In genomic region chr1:191325726-191326232, GRCm38 (mm10) we compare ENCODE assay signal across 8 mouse cellular contexts. TPM values are rescaled to one million over a fixed set of nuclear protein-coding genes. Genes with fewer than 3 reads are reported as not detected.
DNase-seq lines count a peak whose midpoint lies in the region; ATAC-seq lines count a peak whose summit lies in the region.

Gene Tmem206 (plus strand): TSS chr1:191325912.

- DNase-seq in CD4-positive helper T cell, adult 2 months (ENCODE audit: low read depth, low spot score) = peak; percentile 98
- DNase-seq in brain, embryonic 18.5 days (ENCODE audit: low read depth, low spot score) = peak; percentile 91
- peak; percentile 97 for DNase-seq in kidney, postnatal 14 days
- DNase-seq in liver, embryonic 13.5 days = peak; percentile 92
- peak; percentile 94 for DNase-seq in neural tube, embryonic 10.5 days (ENCODE audit: extremely low spot score, low spot score)

- peak; percentile 91 for ATAC-seq in erythroid progenitor cell, adult 5-6 weeks (replicated peaks; ENCODE audit: low FRiP score, poor library complexity, severe bottlenecking)
- peak; percentile 90 for ATAC-seq in heart, embryonic 14.5 days (ENCODE audit: insufficient number of reproducible peaks, insufficient read depth, low FRiP score, low read depth)
- ATAC-seq in liver, embryonic 13.5 days (ENCODE audit: low read depth) = peak; percentile 91
- ATAC-seq in stomach, embryonic 16.5 days (ENCODE audit: insufficient read depth, low FRiP score) = peak; percentile 93

- H3K4me1 ChIP-seq in heart, embryonic 14.5 days (ENCODE audit: control insufficient read depth in 2 of 2, insufficient read depth in 2 of 2, low read length in 2 of 2) = peaks cover 10 to 22% of the 10 kb centered on the region in 2 experiments
- H3K4me1 ChIP-seq in liver, embryonic 13.5 days (replicated peaks) = peaks cover 46% of the 10 kb centered on the region
- peaks cover 18% of the 10 kb centered on the region for H3K4me1 ChIP-seq in stomach, embryonic 16.5 days (ENCODE audit: control insufficient read depth, insufficient read depth, low read length)

- H3K9ac ChIP-seq in heart, embryonic 14.5 days (ENCODE audit: low read length) = peak within 1 kb of the TSS; percentile 91
- peak within 1 kb of the TSS; percentile 93 for H3K9ac ChIP-seq in liver, embryonic 13.5 days
- peak within 1 kb of the TSS; percentile 85 for H3K9ac ChIP-seq in stomach, embryonic 16.5 days (ENCODE audit: low read length)

- no peaks in the 10 kb centered on the region for H3K27me3 ChIP-seq in heart, embryonic 14.5 days (ENCODE audit: control insufficient read depth, insufficient read depth, low read length)
- no peaks in the 10 kb centered on the region for H3K27me3 ChIP-seq in liver, embryonic 13.5 days
- no peaks in the 10 kb centered on the region for H3K27me3 ChIP-seq in stomach, embryonic 16.5 days (ENCODE audit: control insufficient read depth, insufficient read depth, low read length)

- H3K9me3 ChIP-seq in heart, embryonic 14.5 days (ENCODE audit: control insufficient read depth, low read length) = 0 out of 2 replicates have a peak, but pooled peaks cover 3% of the 10 kb centered on the region
- no peaks in the 10 kb centered on the region for H3K9me3 ChIP-seq in liver, embryonic 13.5 days (replicated peaks)
- no peaks in the 10 kb centered on the region for H3K9me3 ChIP-seq in stomach, embryonic 16.5 days (replicated peaks; ENCODE audit: control insufficient read depth, low read length)

- WGBS in heart, embryonic 14.5 days = under 1% methylated on average over 42 of the region's 42 CpGs
- under 1% methylated on average over 42 of the region's 42 CpGs for WGBS in liver, embryonic 13.5 days (ENCODE audit: insufficient replicate concordance)
- WGBS in stomach, embryonic 16.5 days = 0% methylated on average over 42 of the region's 42 CpGs

- H3K27ac ChIP-seq in heart, embryonic 14.5 days (replicated peaks in 1 of 2; ENCODE audit: control insufficient read depth in 1 of 2, insufficient read depth in 1 of 2, low read depth in 2 of 2, low read length in 2 of 2) = peak within 1 kb of the TSS in 1 of 2 experiments; percentile 66; a peak in 3 of 4 replicates
- peak within 1 kb of the TSS; percentile 81 for H3K27ac ChIP-seq in liver, embryonic 13.5 days
- peak within 1 kb of the TSS; percentile 68; the same call in 1 of the 2 replicates for H3K27ac ChIP-seq in stomach, embryonic 16.5 days (ENCODE audit: low read length)

- H3K4me3 ChIP-seq in heart, embryonic 14.5 days (ENCODE audit: control insufficient read depth in 1 of 2, insufficient read depth in 1 of 2, low read depth in 1 of 2, low read length in 2 of 2) = peak within 1 kb of the TSS; percentile 62 to 91
- H3K4me3 ChIP-seq in liver, embryonic 13.5 days (replicated peaks) = peak within 1 kb of the TSS; percentile 86
- peak within 1 kb of the TSS; percentile 77 for H3K4me3 ChIP-seq in stomach, embryonic 16.5 days (replicated peaks; ENCODE audit: low read length)

- no peaks in the 10 kb centered on the region; the same call in 1 of the 2 replicates for H3K36me3 ChIP-seq in heart, embryonic 14.5 days (ENCODE audit: control insufficient read depth, insufficient read depth, low read length)
- H3K36me3 ChIP-seq in liver, embryonic 13.5 days = 0 out of 2 replicates have a peak, but pooled peaks cover 8% of the 10 kb centered on the region
- H3K36me3 ChIP-seq in stomach, embryonic 16.5 days (ENCODE audit: control insufficient read depth, insufficient read depth, low read length) = no peaks in the 10 kb centered on the region

- H3K4me2 ChIP-seq in heart, embryonic 14.5 days (ENCODE audit: low read length) = peak within 1 kb of the TSS; percentile 97
- peak within 1 kb of the TSS; percentile 100 for H3K4me2 ChIP-seq in liver, embryonic 13.5 days
- H3K4me2 ChIP-seq in stomach, embryonic 16.5 days (ENCODE audit: low read depth, low read length) = peak within 1 kb of the TSS; percentile 88

RNA-seq across cellular contexts. Expression of gene Tmem206, which starts in this region (rescaled TPM):
- 20.5 and 34.4 TPM in 2 replicates for total RNA-seq in erythroid progenitor cell, adult 5-6 weeks (2015; ENCODE audit: low replicate concordance)
- 15.7 and 22.9 TPM in 2 replicates for total RNA-seq in erythroid progenitor cell, adult 5-6 weeks (2017; ENCODE audit: low replicate concordance)
- 18.5 and 20.9 TPM in 2 replicates for polyA plus RNA-seq in heart, embryonic 14.5 days (2014; fragmentation: Nextera tagmentation; extraction: Ambion mirVana)
- polyA plus RNA-seq in liver, embryonic 13.5 days (2015; fragmentation: Nextera tagmentation; extraction: Ambion mirVana) = 6.8 and 10.1 TPM in 2 replicates
- 18.2 and 18.3 TPM in 2 replicates for polyA plus RNA-seq in stomach, embryonic 16.5 days (2015; fragmentation: Nextera tagmentation; extraction: Ambion mirVana)
